Mouse (Mus musculus): Measurements from ENCODE around the gene Mphosph9. TPM values are rescaled to one million over a fixed set of nuclear protein-coding genes. Genes with fewer than 3 reads are reported as not detected.

The Mphosph9 gene
- total RNA-seq, 2 experiments from 2014 or later = 4.8 to 6.1 TPM

DNA sequence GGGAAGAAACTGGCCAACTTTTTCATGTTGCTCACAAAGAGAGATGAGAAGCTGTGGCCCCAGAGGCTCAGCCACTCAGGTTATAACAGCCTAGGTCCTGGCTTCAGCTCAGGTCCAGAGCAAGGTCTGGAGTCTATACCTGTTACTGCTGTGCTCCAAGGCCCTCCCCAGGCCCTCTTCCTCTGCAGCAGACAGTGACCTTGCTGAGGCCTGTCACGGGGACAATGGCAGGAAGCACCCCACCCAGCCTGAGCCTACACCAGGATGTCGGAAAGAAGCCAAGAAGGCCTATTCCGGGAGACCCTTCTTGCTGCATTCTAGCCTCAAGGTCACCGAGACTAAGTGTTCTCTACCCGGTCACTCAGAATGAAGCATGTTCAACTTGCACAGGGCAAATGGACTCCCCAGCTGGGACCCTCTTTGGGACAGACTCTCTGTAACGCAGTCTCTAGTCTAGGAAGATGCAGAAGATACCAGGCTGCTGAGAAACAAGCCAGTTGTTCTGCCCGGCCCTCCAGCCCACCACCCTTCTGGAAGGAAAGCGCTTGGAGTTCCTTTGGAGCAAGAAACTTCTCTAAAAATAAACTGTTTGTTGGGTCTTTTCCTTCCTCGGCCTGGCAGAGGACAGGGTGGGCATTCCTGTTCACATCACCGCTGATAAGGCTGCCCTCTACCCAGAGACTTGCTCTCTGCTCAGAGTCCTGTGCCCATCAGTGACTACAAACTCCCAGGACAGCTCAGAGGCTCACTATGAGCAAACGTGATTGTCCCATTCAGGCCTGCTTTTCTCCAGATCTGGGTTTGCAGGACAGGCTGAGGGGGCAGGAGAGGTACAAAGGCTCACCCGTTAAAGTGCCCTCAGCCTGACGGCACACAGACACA is 113.9 kb downstream of the Mphosph9 start:
- DNase-seq = no peak

DNA sequence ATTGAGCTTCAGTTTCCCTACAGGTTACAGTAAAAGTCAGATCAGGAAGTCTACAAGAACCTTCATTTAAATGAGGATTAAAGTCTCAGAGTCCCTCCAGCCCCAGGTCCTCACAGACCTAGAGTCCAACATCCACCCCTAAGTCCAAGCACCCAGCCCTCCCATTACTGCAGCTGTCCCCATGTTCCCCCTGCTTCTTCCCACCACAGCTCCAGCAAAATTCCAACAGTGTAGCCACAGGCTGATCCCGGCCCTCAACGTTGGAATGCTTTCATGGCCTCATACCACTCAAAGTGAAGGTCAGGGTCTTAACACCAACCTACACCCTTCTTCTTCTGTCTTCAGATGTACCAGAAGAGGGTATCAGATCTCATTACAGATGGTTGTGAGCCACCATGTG is 116.1 kb downstream of the Mphosph9 start:
- DNase-seq = no peak

GRCm38 (mm10) chr5:124211234-124211633 is 116.5 kb downstream of the Mphosph9 start:
- DNase-seq = peak; percentile 73

DNA sequence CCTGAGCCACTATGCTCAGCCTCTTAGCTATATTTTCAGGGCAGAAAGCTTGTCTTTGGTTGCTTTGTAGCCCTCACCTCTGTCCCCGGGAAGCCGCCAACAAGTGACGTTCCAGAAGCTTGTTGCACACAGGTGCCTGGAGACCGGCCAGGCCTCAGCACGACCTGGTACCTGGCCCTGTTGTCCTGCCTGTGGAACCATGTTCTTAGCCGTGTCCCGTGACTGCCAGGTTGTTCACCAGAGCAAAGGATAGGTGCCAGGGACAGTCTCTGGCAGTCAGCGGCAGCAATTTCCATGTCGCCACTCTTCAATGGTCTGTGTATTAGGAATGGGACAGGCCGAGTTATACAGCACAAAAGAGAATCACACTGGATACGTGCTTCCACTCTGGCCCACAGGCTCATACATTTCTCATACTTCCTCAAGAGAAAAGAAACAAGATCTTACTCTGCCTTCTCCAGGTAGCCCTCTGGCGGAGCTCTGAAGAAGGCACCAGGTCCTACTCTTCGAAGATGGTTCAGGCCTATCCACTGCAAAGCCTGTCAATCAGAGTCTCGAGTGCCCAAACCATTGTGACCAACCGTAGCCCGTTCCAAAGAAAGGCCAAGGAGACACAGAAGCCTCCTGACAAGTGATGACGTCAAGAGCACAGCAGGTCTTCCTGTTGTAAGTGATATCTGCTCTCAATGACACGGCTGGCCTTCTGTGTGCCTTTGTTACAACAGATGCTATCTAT is 117.3 kb downstream of the Mphosph9 start:
- DNase-seq = no peak

- no peak for DNase-seq
These were observed 117.9 kb downstream of the Mphosph9 start for GRCm38 (mm10) chr5:124209850-124210249.

- DNase-seq = no peak
These were observed 119.7 kb downstream of the Mphosph9 start for GRCm38 (mm10) chr5:124208030-124208429.

GRCm38 (mm10) chr5:124206481-124207038 is 121.2 kb downstream of the Mphosph9 start:
- DNase-seq = no peak

- DNase-seq = no peak
These were observed 121.9 kb downstream of the Mphosph9 start for GRCm38 (mm10) chr5:124205809-124206380.

DNA sequence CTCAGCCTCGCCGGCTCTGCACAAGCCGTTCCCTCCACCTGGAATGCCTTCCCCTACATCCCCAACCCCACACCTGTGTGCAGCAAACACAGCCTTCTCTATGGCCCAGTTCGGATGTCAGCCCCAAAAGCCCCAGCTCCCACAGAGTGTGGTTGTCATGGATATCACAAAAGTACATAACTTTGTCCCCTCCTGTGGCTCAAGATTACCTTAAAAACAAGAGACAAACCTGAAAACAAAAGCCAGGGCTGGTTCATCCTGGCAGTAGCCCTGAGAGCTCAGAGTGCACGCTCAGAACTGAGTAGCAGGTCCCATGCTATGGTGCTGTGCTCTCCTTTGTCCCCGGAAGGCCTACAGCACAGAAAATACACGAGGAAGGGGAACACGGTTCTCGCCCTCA is 122.6 kb downstream of the Mphosph9 start:
- no peak for DNase-seq

DNA sequence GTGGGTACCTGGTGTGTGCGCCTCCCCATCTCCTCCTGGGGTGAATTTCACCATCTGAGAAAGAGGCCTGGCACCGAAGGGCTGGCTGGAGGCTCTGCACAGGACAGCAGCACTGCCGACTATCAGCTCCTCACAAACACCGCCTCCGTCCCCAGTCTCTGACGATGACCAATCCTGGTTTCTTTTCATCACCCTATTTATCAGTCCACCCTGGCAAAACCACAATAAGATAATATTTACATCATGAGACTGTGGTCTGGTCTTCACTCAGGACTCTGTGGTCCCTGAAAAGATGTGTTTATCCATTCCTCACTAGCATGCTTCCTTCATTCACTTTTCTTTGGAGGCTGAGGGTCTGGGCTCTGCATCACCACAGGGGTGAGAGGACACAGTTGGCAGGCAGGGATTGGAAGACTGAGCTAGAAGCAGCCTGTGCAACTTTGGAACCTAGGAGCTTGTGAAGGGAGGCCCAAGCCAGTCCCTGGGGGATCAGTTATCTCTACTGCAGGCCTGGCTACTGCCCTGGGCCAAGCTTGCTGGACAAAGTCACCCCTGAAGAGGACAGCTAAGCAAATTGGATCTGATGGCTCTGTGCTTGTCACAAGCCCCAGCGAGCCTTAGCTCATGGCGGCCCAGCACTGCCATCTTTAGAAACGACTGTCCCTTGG is 123.5 kb downstream of the Mphosph9 start:
- DNase-seq = no peak

DNA sequence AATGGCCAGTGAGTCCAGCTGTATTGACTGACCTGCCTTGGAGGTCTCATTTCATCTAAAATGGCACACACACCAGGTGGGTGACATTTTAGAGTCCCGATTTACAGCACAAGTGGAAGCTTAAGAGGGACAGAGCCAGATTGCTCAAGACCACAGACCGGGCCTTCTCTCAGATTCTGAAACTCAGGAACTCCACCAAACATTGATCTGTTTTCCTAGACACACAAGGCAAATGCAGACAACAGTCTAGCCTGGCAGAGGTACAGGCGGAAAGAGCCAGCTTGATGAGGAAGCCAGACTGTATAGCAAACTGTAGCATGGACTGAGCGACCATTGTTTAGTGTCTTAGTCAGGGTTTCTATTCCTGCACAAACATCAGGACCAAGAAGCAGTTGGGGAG is 124.5 kb downstream of the Mphosph9 start:
- DNase-seq = no peak

DNA sequence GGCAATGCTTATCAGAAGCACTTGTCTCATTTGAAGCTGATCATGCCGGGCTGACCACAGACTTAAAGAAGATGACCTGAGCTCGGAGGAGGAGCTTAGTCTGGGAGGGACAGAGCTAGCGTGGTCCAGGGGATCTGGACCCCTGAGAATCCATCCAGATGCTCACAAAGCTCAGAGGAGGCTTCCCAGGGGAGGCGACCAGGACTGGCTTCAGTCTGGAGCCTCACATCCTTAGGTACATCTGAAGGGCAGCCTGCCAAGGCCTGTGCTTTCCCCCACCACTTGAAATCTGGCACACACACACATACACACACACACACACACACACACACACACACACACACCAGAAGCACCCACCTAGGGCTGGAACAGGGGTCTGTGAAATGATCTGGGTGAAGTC is 125.7 kb downstream of the Mphosph9 start:
- DNase-seq = no peak

DNA sequence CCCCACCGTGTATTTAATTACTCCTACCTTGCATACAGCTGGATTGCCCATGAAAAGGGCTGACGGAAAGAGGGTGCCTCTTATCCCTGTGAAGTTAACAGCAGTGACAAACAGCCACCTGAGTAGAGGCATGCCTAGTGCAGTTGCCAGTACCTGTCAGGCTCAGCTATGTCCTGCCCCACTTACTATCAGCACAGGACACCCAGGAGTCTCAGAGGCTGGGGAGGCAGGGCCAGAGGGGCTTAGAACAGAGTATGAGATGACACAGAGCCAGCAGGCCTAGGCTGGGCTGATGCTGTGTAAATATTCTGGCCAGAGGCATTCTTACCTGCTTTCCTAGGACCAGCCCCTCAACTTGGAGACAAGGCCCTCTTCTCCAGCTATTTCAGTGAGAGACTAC is 126.2 kb downstream of the Mphosph9 start:
- DNase-seq = no peak

Other genes starting within 250 kb of the Mphosph9 start
- gene Abcb9, start 232.2 kb downstream of the Mphosph9 start, total RNA-seq (2021) = 1 to 10 TPM; 4.2 to 4.4 TPM
- 1 to 10 TPM; 7.2 to 8.8 TPM for gene Ogfod2, start 215.7 kb downstream of the Mphosph9 start, total RNA-seq (2021)
- 10 to 100 TPM; 53.8 to 64.3 TPM for gene Arl6ip4, start 211.9 kb downstream of the Mphosph9 start, total RNA-seq (2021)
- 10 to 100 TPM; 20.8 to 25.4 TPM for gene Pitpnm2, start 78.2 kb downstream of the Mphosph9 start, total RNA-seq (2021)
- 1 to 10 TPM; 7.3 to 9.5 TPM for gene 2810006K23Rik, start 117 bp upstream of the Mphosph9 start, total RNA-seq (2021)
- 100 to 1,000 TPM; 165 to 169 TPM for gene Cdk2ap1, start 35.1 kb upstream of the Mphosph9 start, total RNA-seq (2021)
- 10 to 100 TPM; 38.8 to 44.3 TPM for gene Sbno1, start 98.0 kb upstream of the Mphosph9 start, total RNA-seq (2021)
- 10 to 100 TPM; 37.2 to 43.6 TPM for gene Kmt5a, start 112.0 kb upstream of the Mphosph9 start, total RNA-seq (2021)
- 1 to 10 TPM; 6.6 to 7.9 TPM for gene Rilpl2, start 150.4 kb upstream of the Mphosph9 start, total RNA-seq (2021)
- 10 to 100 TPM; 21.8 to 23.6 TPM for gene Snrnp35, start 155.2 kb upstream of the Mphosph9 start, total RNA-seq (2021)
- 10 to 100 TPM; 48.9 to 49.3 TPM for gene Rilpl1, start 203.4 kb upstream of the Mphosph9 start, total RNA-seq (2021)
- 100 to 1,000 TPM; 158 to 163 TPM for gene Tmed2, start 212.7 kb upstream of the Mphosph9 start, total RNA-seq (2021)
- gene Ddx55, start 224.9 kb upstream of the Mphosph9 start, total RNA-seq (2021) = 1 to 10 TPM; 4.9 to 6.0 TPM

Measured in gastrocnemius, postnatal 10 days (tissue).